Mouse (Mus musculus): ENCODE data around the gene Klf4. TPM values are rescaled to one million over a fixed set of nuclear protein-coding genes. Genes with fewer than 3 reads are reported as not detected.

Gene Klf4
- polyA plus RNA-seq, 2 experiments from 2014 or later, result 0.31 to 0.36 TPM

GRCm38 (mm10) chr4:55523921-55524320 lies 8.3 kb downstream of the Klf4 start:
- ATAC-seq, result no peak

- no peak for ATAC-seq
Measured at GRCm38 (mm10) chr4:55517438-55517837, 14.8 kb downstream of the Klf4 start.

- ATAC-seq, result no peak
Measured at GRCm38 (mm10) chr4:55516048-55516447, 16.2 kb downstream of the Klf4 start.

GRCm38 (mm10) chr4:55514733-55515176 lies 17.5 kb downstream of the Klf4 start:
- peak; percentile 80 for ATAC-seq

- ATAC-seq, result no peak
Measured at GRCm38 (mm10) chr4:55513615-55514279, 18.5 kb downstream of the Klf4 start.

- no peak for ATAC-seq
Measured at GRCm38 (mm10) chr4:55511389-55511788, 20.9 kb downstream of the Klf4 start.

- no peak for ATAC-seq
Measured at GRCm38 (mm10) chr4:55508712-55509111, 23.6 kb downstream of the Klf4 start.

GRCm38 (mm10) chr4:55498621-55499020 lies 33.6 kb downstream of the Klf4 start:
- no peak for ATAC-seq

GRCm38 (mm10) chr4:55496416-55496815 lies 35.9 kb downstream of the Klf4 start:
- no peak for ATAC-seq

GRCm38 (mm10) chr4:55493261-55493660 lies 39.0 kb downstream of the Klf4 start:
- no peak for ATAC-seq

- ATAC-seq, result peak; percentile 87
Measured at GRCm38 (mm10) chr4:55489328-55489727, 42.9 kb downstream of the Klf4 start.

- peak; percentile 17 for ATAC-seq
Measured at GRCm38 (mm10) chr4:55488604-55489003, 43.7 kb downstream of the Klf4 start.

- no peak for ATAC-seq
Measured at GRCm38 (mm10) chr4:55480322-55480767, 51.9 kb downstream of the Klf4 start.

- ATAC-seq, result no peak
Measured at GRCm38 (mm10) chr4:55478333-55478732, 53.9 kb downstream of the Klf4 start.

GRCm38 (mm10) chr4:55477933-55478332 lies 54.3 kb downstream of the Klf4 start:
- ATAC-seq, result no peak

GRCm38 (mm10) chr4:55477210-55477759 lies 55.0 kb downstream of the Klf4 start:
- no peak for ATAC-seq

Other genes starting within 250 kb of the Klf4 start
- 10 to 100 TPM; 13.6 to 14.1 TPM for gene Rad23b, start 182.4 kb downstream of the Klf4 start, polyA plus RNA-seq (2017; shearing (Covaris generic))